In genomic region chr1:161912940-161913647, GRCm38 (mm10) we compare ENCODE assay signal across 21 mouse cellular contexts. TPM values are rescaled to one million over a fixed set of nuclear protein-coding genes. Genes with fewer than 3 reads are reported as not detected.
DNase-seq lines count a peak whose midpoint lies in the region; ATAC-seq and TF ChIP-seq lines count a peak whose summit lies in the region.
"Had no signal": no experiment of that assay in that cellular context is flagged by ENCODE, and none has a peak within 500 bp of the region (broad histone marks: within the 10 kb centered on the region; RNA-seq: fewer than 3 reads in every experiment).

No protein-coding gene starts in this region.

- H3K27me3 ChIP-seq in lung, embryonic 16.5 days (ENCODE audit: control insufficient read depth, insufficient read depth, low read depth, low read length) = no peaks in the 10 kb centered on the region
- H3K27me3 ChIP-seq in small intestine, adult 2 months (ENCODE audit: control insufficient read depth, insufficient read depth, low read length) = no peaks in the 10 kb centered on the region
- H3K27me3 ChIP-seq: CH12.LX; heart, embryonic 15.5 days; midbrain, embryonic 13.5 days had no signal

- 34% methylated on average over 4 of the region's 4 CpGs for WGBS in lung, embryonic 16.5 days
- 30% methylated on average over 4 of the region's 4 CpGs for WGBS in small intestine, adult 2 months

- no peak for TF ChIP-seq CTCF in small intestine, adult 2 months (IDR thresholded peaks at IDR 0.05; ENCODE audit: extremely low read depth, insufficient read length, insufficient replicate concordance, low read depth, low read length)

- TF ChIP-seq POLR2A in small intestine, adult 2 months (IDR thresholded peaks at IDR 0.05; ENCODE audit: low read depth, low read length) = no peak

- peak overlapping the region; percentile 18; the same call in 1 of the 2 replicates for H3K27ac ChIP-seq in lung, embryonic 16.5 days (ENCODE audit: low read length)
- H3K27ac ChIP-seq in small intestine, adult 2 months (ENCODE audit: insufficient read depth, low read depth, low read length) = 0 out of 2 replicates have a peak overlapping the region, but pooled peaks have one; percentile 25
- H3K27ac ChIP-seq: forebrain, embryonic 10.5 days; heart, embryonic 15.5 days; midbrain, embryonic 13.5 days had no signal

- ATAC-seq in lung, embryonic 16.5 days (ENCODE audit: low read depth) = peak; percentile 45
- ATAC-seq in CD4-positive, CD25-positive, alpha-beta regulatory T cell, adult 4 months = peak; percentile 26
- ATAC-seq: forebrain, postnatal 0 days; hindbrain, embryonic 16.5 days; midbrain, embryonic 13.5 days had no signal

- intact Hi-C loops in left cerebral cortex, postnatal 10 days (cut with DNase I) = no loop called here

- H3K4me1 ChIP-seq in lung, embryonic 16.5 days (replicated peaks; ENCODE audit: control insufficient read depth, insufficient read depth, low read length) = peaks cover 5% of the 10 kb centered on the region; the same call in 1 of the 2 replicates
- H3K4me1 ChIP-seq in small intestine, adult 2 months (ENCODE audit: control insufficient read depth, insufficient read depth, insufficient read length, low read length) = peaks cover 3% of the 10 kb centered on the region; the same call in 1 of the 2 replicates
- H3K4me1 ChIP-seq: midbrain, embryonic 13.5 days had no signal

- peak overlapping the region; percentile 13; the same call in 1 of the 2 replicates for H3K4me2 ChIP-seq in lung, embryonic 16.5 days (ENCODE audit: low read depth, low read length)
- H3K4me2 ChIP-seq: heart, embryonic 15.5 days; midbrain, embryonic 13.5 days had no signal

- no peak overlapping the region for H3K4me3 ChIP-seq in lung, embryonic 16.5 days (ENCODE audit: low read length)
- no peak overlapping the region for H3K4me3 ChIP-seq in small intestine, adult 2 months (ENCODE audit: low read depth, low read length)
- H3K4me3 ChIP-seq: forebrain, embryonic 10.5 days; heart, embryonic 15.5 days; midbrain, embryonic 13.5 days had no signal

- H3K9ac ChIP-seq in lung, embryonic 16.5 days (ENCODE audit: low read length) = no peak overlapping the region
- H3K9ac ChIP-seq: forebrain, postnatal 0 days; heart, embryonic 15.5 days; midbrain, embryonic 13.5 days had no signal

- H3K36me3 ChIP-seq in lung, embryonic 16.5 days (ENCODE audit: control insufficient read depth, insufficient read depth, low read length) = no peaks in the 10 kb centered on the region
- no peaks in the 10 kb centered on the region for H3K36me3 ChIP-seq in small intestine, adult 2 months (ENCODE audit: control insufficient read depth, insufficient read depth, low read length)
- H3K36me3 ChIP-seq: forebrain, embryonic 10.5 days; heart, embryonic 15.5 days; midbrain, embryonic 13.5 days had no signal

- H3K9me3 ChIP-seq in lung, embryonic 16.5 days (ENCODE audit: control insufficient read depth, low read length) = no peaks in the 10 kb centered on the region
- H3K9me3 ChIP-seq: forebrain, embryonic 10.5 days; heart, embryonic 15.5 days; midbrain, embryonic 13.5 days had no signal

- peak; percentile 4 to 9 for DNase-seq in adrenal gland, postnatal 36 days
- no peak for DNase-seq in adrenal gland, postnatal 25 days
- no peak for DNase-seq in lung, postnatal 25 days (ENCODE audit: low spot score)
- DNase-seq in left cerebral cortex, postnatal 10 days (ENCODE audit: extremely low spot score in 1 of 2, low spot score in 2 of 2) = no peak
- DNase-seq: cerebellum, adult 2 months; cerebellum, postnatal 36 days; forebrain, postnatal 0 days; gastrocnemius, postnatal 36 days; heart, postnatal 4 days; kidney, adult 8-10 months; liver; retina, postnatal 1 day; thymus, adult 2 months had no signal

RNA-seq across cellular contexts. Expression of gene Suco, which starts 36.6 kb away (rescaled TPM):
- 10 to 100 TPM; 46.0 to 55.5 TPM for total RNA-seq in adrenal gland, postnatal 36 days (2021)
- total RNA-seq in adrenal gland, postnatal 25 days (2021) = 42.4 and 46.8 TPM in 2 replicates
- polyA plus RNA-seq in lung, embryonic 16.5 days (2015; fragmentation: Nextera tagmentation; extraction: Ambion mirVana) = 17.4 and 17.9 TPM in 2 replicates
- polyA plus RNA-seq in CD4-positive, CD25-positive, alpha-beta regulatory T cell, adult 4 months (2017; shearing (Covaris generic)) = 10 to 100 TPM; 24.8 to 31.1 TPM
- 0.60 and 1.6 TPM in 2 replicates for polyA plus RNA-seq in small intestine, adult 2 months (2012; rRNA removed)
- 10 to 100 TPM; 36.9 to 42.6 TPM for total RNA-seq in left cerebral cortex, postnatal 10 days (2021)

RNA-seq across cellular contexts. Expression of gene Pigc, which starts 55.9 kb away (rescaled TPM):
- total RNA-seq in adrenal gland, postnatal 36 days (2021) = 10 to 100 TPM; 18.9 to 24.0 TPM
- total RNA-seq in adrenal gland, postnatal 25 days (2021) = 16.9 and 22.0 TPM in 2 replicates
- 35.7 and 38.0 TPM in 2 replicates for polyA plus RNA-seq in lung, embryonic 16.5 days (2015; fragmentation: Nextera tagmentation; extraction: Ambion mirVana)
- 10 to 100 TPM; 26.7 to 28.0 TPM for polyA plus RNA-seq in CD4-positive, CD25-positive, alpha-beta regulatory T cell, adult 4 months (2017; shearing (Covaris generic))
- 10.6 and 23.5 TPM in 2 replicates for polyA plus RNA-seq in small intestine, adult 2 months (2012; rRNA removed)
- total RNA-seq in left cerebral cortex, postnatal 10 days (2021) = 10 to 100 TPM; 14.1 to 17.5 TPM

Comparison
In these comparisons a context has a peak if more than half of its experiments do, and no peak if none do; other contexts are left out.
1. DNase-seq: peak in adrenal gland, postnatal 36 days (2 of 2); none in adrenal gland, postnatal 25 days (single experiment), lung, postnatal 25 days (single experiment) and left cerebral cortex, postnatal 10 days (0 of 2).